Mouse (Mus musculus) kidney, postnatal 0 days (tissue): ENCODE measurements around the gene Snrnp25. TPM values are rescaled to one million over a fixed set of nuclear protein-coding genes. Genes with fewer than 3 reads are reported as not detected.

ENCODE experiments used
- ATAC-seq: fragments of 200-750 bp; cut with Nextera tagmentation; replicated peaks from 2 replicates; pipeline ENCODE4 v1.8.0; 2017; ENCODE audit warnings: low read depth, moderate number of reproducible peaks, moderate TSS enrichment, moderate library complexity; ENCODE audit not compliant: low FRiP score
- DNase-seq: peaks from one replicate; pipeline ENCODE4 v3.0.0-alpha.2; 2016; ENCODE audit warnings: low spot score
- H3K27ac ChIP-seq: fragments of 300-500 bp; sonication (generic); 2 replicates; pipeline ENCODE4 v1.5.1; 2014; ENCODE audit warnings: mild to moderate bottlenecking
- H3K27me3 ChIP-seq: fragments of 300-500 bp; sonication (generic); 2 replicates; pipeline ENCODE4 v1.6.1; 2014; ENCODE audit warnings: low read length, mixed read lengths; ENCODE audit not compliant: insufficient read depth
- H3K36me3 ChIP-seq: fragments of 300-500 bp; sonication (generic); 2 replicates; pipeline ENCODE4 v1.6.1; 2014; ENCODE audit warnings: low read length, mixed read lengths; ENCODE audit not compliant: insufficient read depth
- H3K4me1 ChIP-seq: fragments of 300-500 bp; sonication (generic); replicated peaks from 2 replicates; pipeline ENCODE4 v1.6.1; 2014; ENCODE audit warnings: antibody characterized with exemption, low read length, mixed read lengths; ENCODE audit not compliant: insufficient read depth
- H3K4me2 ChIP-seq: fragments of 300-500 bp; sonication (generic); 2 replicates; pipeline ENCODE4 v1.6.1; 2014; ENCODE audit warnings: mild to moderate bottlenecking, low read length, moderate library complexity, mixed read lengths
- H3K4me3 ChIP-seq: fragments of 300-500 bp; sonication (generic); replicated peaks from 2 replicates; pipeline ENCODE4 v1.5.1; 2014; ENCODE audit warnings: low read depth, low read length
- H3K9ac ChIP-seq: fragments of 300-500 bp; sonication (generic); 2 replicates; pipeline ENCODE4 v1.6.1; 2014; ENCODE audit warnings: low read depth, low read length
- H3K9me3 ChIP-seq: fragments of 300-500 bp; sonication (generic); replicated peaks from 2 replicates; pipeline ENCODE4 v1.6.1; 2016; ENCODE audit warnings: low read length, inconsistent platforms, mixed read lengths
- CTCF ChIP-seq: IDR thresholded peaks from 2 replicates; pipeline ENCODE4 v1.5.1; 2016; ENCODE audit warnings: antibody characterized with exemption, low read depth, mild to moderate bottlenecking, moderate library complexity
- WGBS: fragments of 180-500 bp; shearing (Covaris S2); extraction: QIAGEN DNeasy Blood & Tissue Kit; methylation state at CpG from one replicate; pipeline ENCODE4 v1.1.7; 2014; 5-methylcytosine and 5-hydroxymethylcytosine counted together
- polyA plus RNA-seq: library from polyadenylated mRNA; unstranded; fragments of >200 nt; fragmentation: Nextera tagmentation; extraction: Ambion mirVana; gene quantifications from 2 replicates; pipeline ENCODE4 v1.2.1, GENCODE M21; 2015

Gene Snrnp25
- polyA plus RNA-seq, 1 experiment from 2014 or later, result 49.5 TPM

DNA sequence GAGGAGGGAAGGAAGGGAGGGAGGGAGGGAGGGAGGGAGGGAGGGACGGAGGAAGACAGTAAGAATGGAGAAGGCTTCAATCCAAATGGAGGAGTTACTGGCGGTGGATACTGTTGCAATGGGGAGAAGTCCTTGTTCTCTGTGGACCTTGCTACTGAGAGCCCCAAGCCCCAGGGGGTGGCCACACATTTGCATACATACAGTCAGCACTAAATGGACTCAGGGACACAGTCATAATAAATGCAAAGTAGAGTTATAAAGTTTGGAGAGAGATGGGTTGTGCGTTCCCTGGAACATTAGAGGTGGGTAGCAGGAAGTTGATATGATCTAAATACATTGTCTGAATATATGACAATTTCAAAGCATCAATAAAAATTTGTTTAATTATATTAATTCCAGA, 19.2 kb upstream of the Snrnp25 start:
- DNase-seq, result no peak
- H3K9ac ChIP-seq, result no peak overlapping the region
- H3K36me3 ChIP-seq, result no peaks in the 10 kb centered on the region
- H3K4me3 ChIP-seq, result no peak overlapping the region
- ATAC-seq, result no peak
- no peaks in the 10 kb centered on the region for H3K27me3 ChIP-seq
- no peak overlapping the region for H3K4me2 ChIP-seq
- H3K4me1 ChIP-seq, result no peaks in the 10 kb centered on the region
- no peak overlapping the region for H3K27ac ChIP-seq
- WGBS, result 75% methylated on average over 3 of the region's 3 CpGs
- H3K9me3 ChIP-seq, result no peaks in the 10 kb centered on the region
- no peak for TF ChIP-seq CTCF

GRCm38 (mm10) chr11:32187256-32187655, 18.0 kb upstream of the Snrnp25 start:
- no peaks in the 10 kb centered on the region for H3K36me3 ChIP-seq
- H3K9ac ChIP-seq, result no peak overlapping the region
- no peak overlapping the region for H3K4me2 ChIP-seq
- H3K27ac ChIP-seq, result no peak overlapping the region
- no peaks in the 10 kb centered on the region for H3K27me3 ChIP-seq
- WGBS, result 89% methylated on average over 4 of the region's 4 CpGs
- no peaks in the 10 kb centered on the region for H3K4me1 ChIP-seq
- no peaks in the 10 kb centered on the region for H3K9me3 ChIP-seq
- no peak for DNase-seq
- ATAC-seq, result no peak
- no peak for TF ChIP-seq CTCF
- H3K4me3 ChIP-seq, result no peak overlapping the region

GRCm38 (mm10) chr11:32188881-32189280, 16.3 kb upstream of the Snrnp25 start:
- Histone ChIP-seq H3K4me3 (no peak overlapping the region), H3K9ac (no peak overlapping the region), H3K4me2 (no peak overlapping the region), H3K4me1 (no peaks in the 10 kb centered on the region), H3K27me3 (no peaks in the 10 kb centered on the region), H3K27ac (no peak overlapping the region), H3K9me3 (no peaks in the 10 kb centered on the region), H3K36me3 (no peaks in the 10 kb centered on the region)
- no peak for DNase-seq
- no peak for ATAC-seq
- TF ChIP-seq CTCF, result no peak
- 83% methylated on average over 12 of the region's 12 CpGs for WGBS

- Histone ChIP-seq H3K36me3 (no peaks in the 10 kb centered on the region), H3K4me3 (no peak overlapping the region), H3K9me3 (no peaks in the 10 kb centered on the region), H3K4me2 (no peak overlapping the region), H3K27me3 (no peaks in the 10 kb centered on the region), H3K4me1 (no peaks in the 10 kb centered on the region), H3K27ac (no peak overlapping the region), H3K9ac (no peak overlapping the region)
- TF ChIP-seq CTCF, result no peak
- no peak for ATAC-seq
- DNase-seq, result no peak
- WGBS, result 53% methylated on average over 5 of the region's 5 CpGs
Observed at GRCm38 (mm10) chr11:32189434-32189833, 15.8 kb upstream of the Snrnp25 start.

DNA sequence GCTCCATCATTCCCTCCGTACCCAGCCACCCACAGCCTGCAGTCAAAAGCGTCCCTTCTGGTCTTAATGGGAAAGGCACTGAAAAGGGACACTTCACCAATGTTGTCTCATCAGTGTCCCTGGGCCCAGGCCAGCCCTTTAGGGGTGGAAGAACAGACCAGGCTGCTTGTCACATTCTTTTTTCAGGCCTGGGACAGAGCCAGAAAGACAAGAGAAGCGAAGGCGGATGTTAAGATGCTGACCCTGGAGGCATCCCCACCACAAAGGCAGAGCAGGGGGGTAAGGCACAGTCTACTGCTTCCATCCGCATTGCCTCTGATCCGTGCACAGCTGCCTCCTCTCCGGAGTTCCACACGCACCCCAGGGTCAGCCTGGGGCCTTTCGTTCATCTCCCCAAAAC, 15.1 kb upstream of the Snrnp25 start:
- 79% methylated on average over 9 of the region's 9 CpGs for WGBS
- Histone ChIP-seq H3K4me3 (no peak overlapping the region), H3K36me3 (no peaks in the 10 kb centered on the region), H3K9ac (no peak overlapping the region), H3K27me3 (no peaks in the 10 kb centered on the region), H3K27ac (no peak overlapping the region), H3K4me2 (no peak overlapping the region), H3K9me3 (no peaks in the 10 kb centered on the region), H3K4me1 (no peaks in the 10 kb centered on the region)
- TF ChIP-seq CTCF, result no peak
- peak; percentile 18 for DNase-seq
- no peak for ATAC-seq

GRCm38 (mm10) chr11:32190603-32191110, 14.6 kb upstream of the Snrnp25 start:
- H3K36me3 ChIP-seq, result no peaks in the 10 kb centered on the region
- no peak for TF ChIP-seq CTCF
- 73% methylated on average over 13 of the region's 13 CpGs for WGBS
- no peak overlapping the region for H3K4me3 ChIP-seq
- no peaks in the 10 kb centered on the region for H3K27me3 ChIP-seq
- ATAC-seq (no peak), DNase-seq (no peak)
- H3K9ac ChIP-seq, result no peak overlapping the region
- no peaks in the 10 kb centered on the region for H3K4me1 ChIP-seq
- no peak overlapping the region for H3K27ac ChIP-seq
- no peak overlapping the region for H3K4me2 ChIP-seq
- no peaks in the 10 kb centered on the region for H3K9me3 ChIP-seq

DNA sequence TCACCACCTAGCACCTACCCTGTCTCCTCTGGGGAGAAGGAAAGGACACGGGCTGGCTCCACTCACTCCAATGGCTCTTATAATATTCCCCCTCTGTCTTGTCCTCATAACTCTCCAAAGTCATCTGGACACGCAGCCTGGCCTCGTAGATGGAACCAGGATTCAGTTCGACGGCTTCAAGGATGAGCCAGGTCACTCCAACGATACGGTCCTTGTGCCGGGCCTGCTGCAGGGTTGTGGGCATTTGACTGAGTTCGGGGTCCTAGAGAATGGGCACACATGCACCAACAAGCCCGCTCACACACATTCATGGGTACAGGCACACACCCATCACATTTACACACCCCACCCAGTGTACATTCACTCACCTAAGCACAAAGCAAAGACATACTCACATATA, 12.1 kb upstream of the Snrnp25 start:
- Histone ChIP-seq H3K27ac (no peak overlapping the region), H3K9me3 (no peaks in the 10 kb centered on the region), H3K4me2 (no peak overlapping the region), H3K27me3 (no peaks in the 10 kb centered on the region), H3K9ac (no peak overlapping the region), H3K4me3 (no peak overlapping the region), H3K4me1 (no peaks in the 10 kb centered on the region), H3K36me3 (no peaks in the 10 kb centered on the region)
- WGBS, result 79% methylated on average over 10 of the region's 10 CpGs
- no peak for ATAC-seq
- TF ChIP-seq CTCF, result no peak
- DNase-seq, result no peak
